Mouse (Mus musculus) spleen, adult 2 months (tissue): Measurements from ENCODE around the gene Sema3f. TPM values are rescaled to one million over a fixed set of nuclear protein-coding genes. Genes with fewer than 3 reads are reported as not detected.

ENCODE experiments used
- DNase-seq, 2 experiments: peaks; one replicate each; pipeline versions ENCODE4 v3.0.0 to v3.0.0-alpha.2; 2012 to 2021; ENCODE audit warnings: low spot score in 2 of 2, low read depth in 1 of 2
- H3K27ac ChIP-seq: fragments of 200-500 bp; 2 replicates; pipeline ENCODE4 v1.5.1; 2012; ENCODE audit warnings: low read length, inconsistent platforms; ENCODE audit not compliant: insufficient read depth
- H3K27me3 ChIP-seq: fragments of 200-500 bp; 2 replicates; pipeline ENCODE4 v1.6.1; 2012; ENCODE audit warnings: mild to moderate bottlenecking, moderate library complexity, low read length, inconsistent platforms; ENCODE audit not compliant: control insufficient read depth, insufficient read depth
- H3K36me3 ChIP-seq: fragments of 200-500 bp; 2 replicates; pipeline ENCODE4 v1.6.1; 2012; ENCODE audit warnings: mild to moderate bottlenecking, low read length, inconsistent platforms; ENCODE audit not compliant: control insufficient read depth, insufficient read depth
- H3K4me1 ChIP-seq: fragments of 200-500 bp; 2 replicates; pipeline ENCODE4 v1.6.1; 2011; ENCODE audit warnings: inconsistent platforms; ENCODE audit not compliant: control insufficient read depth, insufficient read depth, insufficient read length
- H3K4me3 ChIP-seq: fragments of 200-500 bp; 2 replicates; pipeline ENCODE4 v1.5.1; 2011; ENCODE audit warnings: mild to moderate bottlenecking, inconsistent platforms; ENCODE audit not compliant: insufficient read depth, insufficient read length; ENCODE audit errors: extremely low read depth
- CTCF ChIP-seq: fragments of 200-500 bp; IDR thresholded peaks from 2 replicates; pipeline ENCODE4 v1.5.1; 2011; ENCODE audit warnings: mild to moderate bottlenecking, inconsistent platforms; ENCODE audit not compliant: insufficient read depth, insufficient read length, insufficient replicate concordance; ENCODE audit errors: extremely low read depth
- POLR2A ChIP-seq: fragments of 200-500 bp; IDR thresholded peaks from 2 replicates; pipeline ENCODE4 v1.6.1; 2011; ENCODE audit warnings: low read depth, low read length, inconsistent platforms
- WGBS: fragments of 180-500 bp; shearing (Covaris S2); methylation state at CpG from one replicate; pipeline ENCODE4 v1.1.7; 2018; 5-methylcytosine and 5-hydroxymethylcytosine counted together
- polyA plus RNA-seq: library from polyadenylated mRNA; depleted of rRNA; stranded (reverse); fragments of >200 nt; gene quantifications from 2 replicates; pipeline ENCODE4 v1.2.3, GENCODE M21; 2012

Sema3f gene
- polyA plus RNA-seq, 1 experiment, result 61.6 TPM

GRCm38 (mm10) chr9:107692785-107693184, 17.5 kb downstream of the Sema3f start:
- no peak overlapping the region for H3K27ac ChIP-seq
- no peak overlapping the region for H3K4me3 ChIP-seq
- H3K4me1 ChIP-seq, result no peaks in the 10 kb centered on the region
- H3K36me3 ChIP-seq, result no peaks in the 10 kb centered on the region
- no peak for DNase-seq
- no peaks in the 10 kb centered on the region for H3K27me3 ChIP-seq
- WGBS, result 72% methylated on average over 5 of the region's 5 CpGs
- TF ChIP-seq CTCF, result no peak
- TF ChIP-seq POLR2A, result no peak

- TF ChIP-seq CTCF, result no peak
- TF ChIP-seq POLR2A, result no peak
- WGBS, result 20% methylated on average over 8 of the region's 8 CpGs
- no peak for DNase-seq
- H3K27me3 ChIP-seq, result no peaks in the 10 kb centered on the region
- H3K4me1 ChIP-seq, result no peaks in the 10 kb centered on the region
- H3K4me3 ChIP-seq, result no peak overlapping the region
- no peaks in the 10 kb centered on the region for H3K36me3 ChIP-seq
- H3K27ac ChIP-seq, result no peak overlapping the region
Observed at GRCm38 (mm10) chr9:107690391-107690790, 19.9 kb downstream of the Sema3f start.

- TF ChIP-seq CTCF (no peak), POLR2A (no peak)
- no peak for DNase-seq
- Histone ChIP-seq H3K27ac (no peak overlapping the region), H3K27me3 (no peaks in the 10 kb centered on the region), H3K4me3 (no peak overlapping the region), H3K4me1 (no peaks in the 10 kb centered on the region), H3K36me3 (no peaks in the 10 kb centered on the region)
- WGBS, result 78% methylated on average over 7 of the region's 7 CpGs
Observed at GRCm38 (mm10) chr9:107688939-107689338, 21.3 kb downstream of the Sema3f start.

- Histone ChIP-seq H3K36me3 (no peaks in the 10 kb centered on the region), H3K4me3 (no peak overlapping the region), H3K4me1 (no peaks in the 10 kb centered on the region), H3K27ac (no peak overlapping the region), H3K27me3 (no peaks in the 10 kb centered on the region)
- WGBS, result 84% methylated on average over 5 of the region's 5 CpGs
- no peak for DNase-seq
- TF ChIP-seq POLR2A (no peak), CTCF (no peak)
Observed at GRCm38 (mm10) chr9:107688415-107688814, 21.9 kb downstream of the Sema3f start.

GRCm38 (mm10) chr9:107685231-107685981, 24.9 kb downstream of the Sema3f start:
- H3K4me1 ChIP-seq, result no peaks in the 10 kb centered on the region
- TF ChIP-seq CTCF, result peak; percentile 50; the same call in 1 of the 2 replicates
- no peak for TF ChIP-seq POLR2A
- H3K27ac ChIP-seq, result no peak overlapping the region
- no peaks in the 10 kb centered on the region for H3K27me3 ChIP-seq
- 34% methylated on average over 17 of the region's 17 CpGs for WGBS
- no peaks in the 10 kb centered on the region for H3K36me3 ChIP-seq
- no peak overlapping the region for H3K4me3 ChIP-seq
- peak in 1 of 2 experiments; percentile 21 for DNase-seq

- Histone ChIP-seq H3K27me3 (no peaks in the 10 kb centered on the region), H3K27ac (no peak overlapping the region), H3K4me3 (no peak overlapping the region), H3K36me3 (no peaks in the 10 kb centered on the region), H3K4me1 (no peaks in the 10 kb centered on the region)
- TF ChIP-seq CTCF (no peak), POLR2A (no peak)
- WGBS, result 81% methylated on average over 20 of the region's 20 CpGs
- no peak for DNase-seq
Observed at GRCm38 (mm10) chr9:107682405-107682804, 27.9 kb downstream of the Sema3f start.

- no peak within 1 kb of the TSS for H3K4me3 ChIP-seq
- DNase-seq, result no peak
- H3K27ac ChIP-seq, result no peak within 1 kb of the TSS
- no peaks in the 10 kb centered on the region for H3K4me1 ChIP-seq
- WGBS, result 72% methylated on average over 5 of the region's 5 CpGs
- TF ChIP-seq CTCF (no peak), POLR2A (no peak)
- H3K36me3 ChIP-seq, result no peaks in the 10 kb centered on the region
- H3K27me3 ChIP-seq, result 0 out of 2 replicates have a peak, but pooled peaks cover 6% of the 10 kb centered on the region
Observed at GRCm38 (mm10) chr9:107679501-107679900, 30.8 kb downstream of the Sema3f start, which contains the start of gene Gnat1. TSS of gene Gnat1 (minus strand) at chr9:107679712.
